Mouse (Mus musculus) stomach, embryonic 14.5 days (tissue): Measurements from ENCODE around the gene Iffo1. TPM values are rescaled to one million over a fixed set of nuclear protein-coding genes. Genes with fewer than 3 reads are reported as not detected.

ENCODE experiments used
- ATAC-seq: fragments of 200-750 bp; cut with Nextera tagmentation; 2 replicates; pipeline ENCODE4 v1.8.0; 2017; ENCODE audit warnings: low read depth, moderate TSS enrichment; ENCODE audit not compliant: insufficient number of reproducible peaks, insufficient read depth, low FRiP score
- H3K27ac ChIP-seq: fragments of 300-500 bp; sonication (generic); 2 replicates; pipeline ENCODE4 v1.5.1; 2014; ENCODE audit warnings: mild to moderate bottlenecking, low read length, moderate library complexity, mixed read lengths
- H3K27me3 ChIP-seq: fragments of 300-500 bp; sonication (generic); 2 replicates; pipeline ENCODE4 v1.6.1; 2014; ENCODE audit warnings: low read length, control low read depth, mixed read lengths; ENCODE audit not compliant: control insufficient read depth, insufficient read depth
- H3K36me3 ChIP-seq: fragments of 300-500 bp; sonication (generic); 2 replicates; pipeline ENCODE4 v1.6.1; 2014; ENCODE audit warnings: mild to moderate bottlenecking, control low read depth, low read length, moderate library complexity, mixed read lengths; ENCODE audit not compliant: control insufficient read depth, insufficient read depth
- H3K4me1 ChIP-seq: fragments of 300-500 bp; sonication (generic); 2 replicates; pipeline ENCODE4 v1.6.1; 2014; ENCODE audit warnings: low read length, control low read depth, mixed read lengths; ENCODE audit not compliant: control insufficient read depth, insufficient read depth
- H3K4me2 ChIP-seq: fragments of 300-500 bp; sonication (generic); replicated peaks from 2 replicates; pipeline ENCODE4 v1.6.1; 2014; ENCODE audit warnings: low read depth, low read length, control low read depth
- H3K4me3 ChIP-seq: fragments of 300-500 bp; sonication (generic); 2 replicates; pipeline ENCODE4 v1.5.1; 2014; ENCODE audit warnings: low read depth, low read length, control low read depth
- H3K9ac ChIP-seq: fragments of 300-500 bp; sonication (generic); replicated peaks from 2 replicates; pipeline ENCODE4 v1.6.1; 2014; ENCODE audit warnings: low read depth, mild to moderate bottlenecking, control low read depth, low read length, moderate library complexity, mixed read lengths
- H3K9me3 ChIP-seq: fragments of 300-500 bp; sonication (generic); 2 replicates; pipeline ENCODE4 v1.6.1; 2016; ENCODE audit warnings: low read depth, low read length, control low read depth; ENCODE audit not compliant: control insufficient read depth
- WGBS: fragments of 180-500 bp; shearing (Covaris S2); extraction: QIAGEN DNeasy Blood & Tissue Kit; methylation state at CpG from one replicate; pipeline ENCODE4 v1.1.7; 2014; 5-methylcytosine and 5-hydroxymethylcytosine counted together
- polyA plus RNA-seq: library from polyadenylated mRNA; unstranded; fragments of >200 nt; fragmentation: Nextera tagmentation; extraction: Ambion mirVana; gene quantifications from 2 replicates; pipeline ENCODE4 v1.2.1, GENCODE M21; 2014

Gene Iffo1
- polyA plus RNA-seq, 1 experiment from 2014 or later: 7.4 TPM

GRCm38 (mm10) chr6:125153682-125154081 lies 8.6 kb downstream of the Iffo1 start:
- Histone ChIP-seq H3K4me1 (no peaks in the 10 kb centered on the region), H3K9ac (no peak overlapping the region), H3K4me2 (no peak overlapping the region), H3K4me3 (no peak overlapping the region), H3K27me3 (no peaks in the 10 kb centered on the region), H3K36me3 (peaks cover 10% of the 10 kb centered on the region; the same call in 1 of the 2 replicates), H3K27ac (no peak overlapping the region), H3K9me3 (no peaks in the 10 kb centered on the region)
- WGBS: 89% methylated on average over 4 of the region's 4 CpGs
- ATAC-seq: no peak

GRCm38 (mm10) chr6:125154550-125154949 lies 9.5 kb downstream of the Iffo1 start:
- H3K9me3 ChIP-seq: no peaks in the 10 kb centered on the region
- H3K36me3 ChIP-seq: peaks cover 15% of the 10 kb centered on the region; the same call in 1 of the 2 replicates
- no peak overlapping the region for H3K4me3 ChIP-seq
- H3K9ac ChIP-seq: no peak overlapping the region
- H3K4me2 ChIP-seq: no peak overlapping the region
- ATAC-seq: no peak
- no peak overlapping the region for H3K27ac ChIP-seq
- H3K4me1 ChIP-seq: no peaks in the 10 kb centered on the region
- H3K27me3 ChIP-seq: no peaks in the 10 kb centered on the region

GRCm38 (mm10) chr6:125155262-125155661 lies 10.2 kb downstream of the Iffo1 start:
- H3K27ac ChIP-seq: no peak overlapping the region
- H3K9ac ChIP-seq: no peak overlapping the region
- no peaks in the 10 kb centered on the region for H3K27me3 ChIP-seq
- no peak overlapping the region for H3K4me2 ChIP-seq
- 83% methylated on average over 8 of the region's 8 CpGs for WGBS
- no peak overlapping the region for H3K4me3 ChIP-seq
- H3K9me3 ChIP-seq: no peaks in the 10 kb centered on the region
- no peak for ATAC-seq
- no peaks in the 10 kb centered on the region for H3K4me1 ChIP-seq
- H3K36me3 ChIP-seq: peaks cover 17% of the 10 kb centered on the region; the same call in 1 of the 2 replicates

- no peaks in the 10 kb centered on the region for H3K9me3 ChIP-seq
- 92% methylated on average over 3 of the region's 3 CpGs for WGBS
- H3K4me2 ChIP-seq: no peak overlapping the region
- ATAC-seq: no peak
- no peak overlapping the region for H3K27ac ChIP-seq
- H3K27me3 ChIP-seq: no peaks in the 10 kb centered on the region
- H3K36me3 ChIP-seq: peaks cover 29% of the 10 kb centered on the region
- no peaks in the 10 kb centered on the region for H3K4me1 ChIP-seq
- no peak overlapping the region for H3K4me3 ChIP-seq
- no peak overlapping the region for H3K9ac ChIP-seq
Observed at GRCm38 (mm10) chr6:125156491-125156890, 11.4 kb downstream of the Iffo1 start.

- Histone ChIP-seq H3K27ac (no peak overlapping the region), H3K27me3 (no peaks in the 10 kb centered on the region), H3K36me3 (peaks cover 30% of the 10 kb centered on the region), H3K9me3 (no peaks in the 10 kb centered on the region), H3K4me2 (no peak overlapping the region), H3K4me3 (no peak overlapping the region), H3K9ac (no peak overlapping the region), H3K4me1 (no peaks in the 10 kb centered on the region)
- 65% methylated on average over 7 of the region's 7 CpGs for WGBS
- ATAC-seq: no peak
Observed at GRCm38 (mm10) chr6:125156903-125157614, 12.0 kb downstream of the Iffo1 start.

GRCm38 (mm10) chr6:125158944-125159492 lies 14.0 kb downstream of the Iffo1 start:
- 83% methylated on average over 15 of the region's 15 CpGs for WGBS

GRCm38 (mm10) chr6:125159773-125160557 lies 14.9 kb downstream of the Iffo1 start:
- no peak overlapping the region for H3K4me3 ChIP-seq
- peaks cover 8% of the 10 kb centered on the region for H3K4me1 ChIP-seq
- H3K27me3 ChIP-seq: no peaks in the 10 kb centered on the region
- no peak overlapping the region for H3K27ac ChIP-seq
- H3K4me2 ChIP-seq: no peak overlapping the region
- H3K36me3 ChIP-seq: peaks cover 37% of the 10 kb centered on the region
- 73% methylated on average over 7 of the region's 7 CpGs for WGBS
- no peaks in the 10 kb centered on the region for H3K9me3 ChIP-seq
- ATAC-seq: no peak
- no peak overlapping the region for H3K9ac ChIP-seq

More at GRCm38 (mm10) chr6:125158944-125159492, 14.0 kb downstream of the Iffo1 start:
- Histone ChIP-seq H3K4me3 (no peak overlapping the region), H3K36me3 (peaks cover 36% of the 10 kb centered on the region), H3K4me1 (peaks cover 8% of the 10 kb centered on the region), H3K27me3 (no peaks in the 10 kb centered on the region), H3K27ac (no peak overlapping the region), H3K9ac (no peak overlapping the region), H3K9me3 (no peaks in the 10 kb centered on the region), H3K4me2 (no peak overlapping the region)
- no peak for ATAC-seq

GRCm38 (mm10) chr6:125160558-125160853 lies 15.5 kb downstream of the Iffo1 start:
- Histone ChIP-seq H3K4me1 (peaks cover 8% of the 10 kb centered on the region), H3K4me2 (no peak overlapping the region), H3K9me3 (no peaks in the 10 kb centered on the region), H3K4me3 (no peak overlapping the region), H3K27me3 (no peaks in the 10 kb centered on the region), H3K36me3 (peaks cover 37% of the 10 kb centered on the region), H3K27ac (no peak overlapping the region), H3K9ac (no peak overlapping the region)
- no peak for ATAC-seq
- 53% methylated on average over 10 of the region's 10 CpGs for WGBS
